Mouse (Mus musculus): ENCODE measurements at regions not wholly inside any gene's neighbourhood (a gene's known extent, or its start where the extent isn't known, plus 50 kb on each side); places are given as distances from the start of the nearest gene placed in this dataset.
"Not testable (repeated sequence)": the region's sequence is repeated elsewhere in the genome, so short reads cannot be mapped to it uniquely, and the experiment has no call there.

GRCm38 (mm10) chr16:79313301-79313700 is 222.4 kb upstream of the Tmprss15 start:
- DNase-seq (ENCODE audit: low spot score in 2 of 2) = no peak

- DNase-seq (ENCODE audit: low spot score in 2 of 2) = no peak
Observed at GRCm38 (mm10) chr16:79312702-79313101, 221.8 kb upstream of the Tmprss15 start.

GRCm38 (mm10) chr16:79308541-79308940 is 217.6 kb upstream of the Tmprss15 start:
- no peak for DNase-seq (ENCODE audit: low spot score in 2 of 2)

GRCm38 (mm10) chr16:79296621-79297020 is 205.7 kb upstream of the Tmprss15 start:
- not testable (repeated sequence) for DNase-seq (ENCODE audit: low spot score in 2 of 2)

GRCm38 (mm10) chr16:79279006-79279405 is 188.1 kb upstream of the Tmprss15 start:
- no peak for DNase-seq (ENCODE audit: low spot score in 2 of 2)

- no peak for DNase-seq (ENCODE audit: low spot score in 2 of 2)
Observed at GRCm38 (mm10) chr16:79256525-79256924, 165.6 kb upstream of the Tmprss15 start.

- DNase-seq (ENCODE audit: low spot score in 2 of 2) = no peak
Observed at GRCm38 (mm10) chr16:79256084-79256483, 165.2 kb upstream of the Tmprss15 start.

- no peak for DNase-seq (ENCODE audit: low spot score in 2 of 2)
Observed at GRCm38 (mm10) chr16:79240857-79241491, 150.1 kb upstream of the Tmprss15 start.

- no peak for DNase-seq (ENCODE audit: low spot score in 2 of 2)
Observed at GRCm38 (mm10) chr16:79240191-79240590, 149.3 kb upstream of the Tmprss15 start.

- DNase-seq (ENCODE audit: low spot score in 2 of 2) = no peak
Observed at GRCm38 (mm10) chr16:79191196-79191595, 100.3 kb upstream of the Tmprss15 start.

- no peak for DNase-seq (ENCODE audit: low spot score in 2 of 2)
Observed at GRCm38 (mm10) chr16:79186471-79186870, 95.6 kb upstream of the Tmprss15 start.

GRCm38 (mm10) chr16:79182474-79182873 is 91.6 kb upstream of the Tmprss15 start:
- no peak for DNase-seq (ENCODE audit: low spot score in 2 of 2)

GRCm38 (mm10) chr16:79177299-79177999 is 86.6 kb upstream of the Tmprss15 start:
- DNase-seq (ENCODE audit: low spot score in 2 of 2) = no peak

- DNase-seq (ENCODE audit: low spot score in 2 of 2) = no peak
Observed at GRCm38 (mm10) chr16:79176832-79177243, 85.9 kb upstream of the Tmprss15 start.

- peak; percentile 65 to 70 for DNase-seq (ENCODE audit: low spot score in 2 of 2)
Observed at GRCm38 (mm10) chr16:79168193-79168592, 77.3 kb upstream of the Tmprss15 start.

GRCm38 (mm10) chr16:79142813-79143212 is 51.9 kb upstream of the Tmprss15 start:
- no peak for DNase-seq (ENCODE audit: low spot score in 2 of 2)

Measured in frontal cortex, postnatal 25 days (tissue).